Mouse (Mus musculus) erythroblast, embryonic 14.5 days (primary cell): ENCODE results near the gene Myo18a.

Source experiments
- GATA1 ChIP-seq: IDR thresholded peaks from 2 replicates; pipeline ENCODE4 v1.6.1; 2012; ENCODE audit warnings: low read length, inconsistent platforms, mixed read lengths
- TAL1 ChIP-seq: IDR thresholded peaks from 3 replicates; pipeline ENCODE4 v1.6.1; 2012; ENCODE audit warnings: low read length, inconsistent platforms, mixed read lengths

- no peak for TF ChIP-seq TAL1
- no peak for TF ChIP-seq GATA1
Measured at GRCm38 (mm10) chr11:77872685-77873084, 109.6 kb downstream of the Myo18a start.
